Mouse (Mus musculus) layer of hippocampus, adult 9-10 months (tissue): ENCODE data around the gene Cir1.

Source experiments
- DNase-seq: peaks from one replicate; pipeline ENCODE4 v3.0.0; 2022; ENCODE audit warnings: low spot score

Cir1 gene

DNA sequence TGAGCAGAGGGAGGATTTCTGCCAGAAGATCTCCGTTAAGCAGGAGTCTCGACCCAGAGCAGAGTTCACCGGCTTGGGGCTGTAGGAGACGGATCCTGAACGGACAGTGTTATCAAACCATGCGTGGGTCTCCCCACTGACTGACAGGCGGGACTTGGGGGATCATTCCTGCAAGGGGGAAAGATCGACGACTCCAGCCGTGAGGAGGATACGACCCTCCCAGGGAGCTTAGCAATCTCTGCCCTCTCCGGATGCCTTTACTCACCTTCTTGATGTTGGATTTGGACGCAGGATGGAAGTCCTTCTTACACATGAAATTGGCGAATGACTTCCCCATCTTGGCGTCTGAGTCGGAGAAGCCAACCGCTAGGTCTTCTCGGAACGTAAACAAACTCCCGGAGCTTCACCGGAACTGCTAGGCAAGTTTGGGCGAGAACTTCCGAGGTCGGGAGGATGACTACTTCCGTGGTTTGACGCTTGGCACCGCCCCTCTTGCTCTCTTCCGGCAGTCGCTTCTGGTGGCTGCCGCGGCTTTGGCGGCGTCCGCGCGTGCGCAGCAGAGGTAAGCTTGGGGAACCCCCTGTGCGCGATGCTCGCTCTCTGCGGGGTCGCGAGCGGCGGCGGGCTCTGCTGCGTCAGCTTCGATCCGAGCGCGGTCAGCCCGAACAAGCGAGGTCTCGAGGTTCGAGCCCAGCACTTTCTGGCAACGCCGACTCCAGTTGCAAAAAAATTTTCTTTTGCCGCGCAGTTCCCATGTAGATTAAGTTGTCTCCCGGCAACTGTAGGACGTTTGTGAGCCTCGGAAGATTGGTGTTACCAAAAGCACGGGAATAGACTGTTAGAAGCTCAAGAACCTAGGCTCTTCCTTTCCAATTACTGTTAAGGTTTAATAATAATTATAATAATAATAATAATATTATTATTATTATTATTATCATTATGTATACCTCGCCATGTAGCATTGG lies at the start of gene Cir1, which contains the start of gene Scrn3:
TSS of gene Cir1 (minus strand) at position 550 of the 965 bp plus-strand sequence.
TSS of gene Scrn3 (plus strand) at position 450 of the 965 bp plus-strand sequence.
- peak; percentile 71 for DNase-seq

GRCm38 (mm10) chr2:73360536-73360935 lies 48.0 kb upstream of the Cir1 start:
- no peak for DNase-seq

GRCm38 (mm10) chr2:73359941-73360340 lies 47.4 kb upstream of the Cir1 start:
- no peak for DNase-seq

- DNase-seq, result no peak
These were observed 44.5 kb upstream of the Cir1 start for GRCm38 (mm10) chr2:73357004-73357403.

GRCm38 (mm10) chr2:73351927-73352374 lies 39.5 kb upstream of the Cir1 start:
- no peak for DNase-seq

GRCm38 (mm10) chr2:73351496-73351895 lies 39.0 kb upstream of the Cir1 start:
- no peak for DNase-seq

DNA sequence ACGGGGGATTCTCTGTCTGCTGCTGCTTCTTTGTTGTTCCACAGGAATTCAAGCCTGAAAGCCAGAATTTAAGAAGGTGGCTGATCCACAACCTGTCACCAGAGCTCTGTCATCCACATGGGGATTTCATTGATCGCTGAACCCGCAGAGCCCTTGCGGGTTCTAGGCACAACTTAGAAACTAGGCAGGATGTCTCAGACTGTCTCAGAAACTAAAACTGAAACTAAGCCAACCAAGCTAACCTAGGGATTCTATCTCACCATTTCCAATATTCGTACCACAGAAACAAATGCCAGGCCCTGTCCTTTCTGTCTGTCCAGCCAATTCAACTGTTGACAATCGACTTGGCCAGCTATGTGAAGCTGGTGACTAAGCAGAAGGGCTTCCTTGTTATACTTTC lies 35.7 kb upstream of the Cir1 start:
- no peak for DNase-seq

DNA sequence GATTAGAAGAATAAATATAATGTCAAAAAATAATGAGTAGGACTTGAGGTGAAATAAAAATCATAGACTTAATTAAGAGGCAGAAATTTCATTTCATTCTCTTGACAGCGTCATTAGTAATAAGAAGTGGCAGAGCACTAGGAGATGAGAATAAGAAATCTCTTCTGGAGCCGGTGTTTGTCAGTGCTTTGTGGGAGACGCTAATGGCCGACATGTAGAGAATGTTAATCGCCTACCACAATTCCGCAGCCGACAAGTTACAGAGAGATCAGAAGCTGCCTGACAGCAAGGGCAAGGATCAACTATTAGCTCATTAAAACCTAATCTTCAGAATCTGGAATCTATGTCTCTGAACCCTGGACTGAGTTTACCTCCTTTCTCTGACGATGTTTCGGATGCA lies 35.3 kb upstream of the Cir1 start:
- DNase-seq, result no peak

DNA sequence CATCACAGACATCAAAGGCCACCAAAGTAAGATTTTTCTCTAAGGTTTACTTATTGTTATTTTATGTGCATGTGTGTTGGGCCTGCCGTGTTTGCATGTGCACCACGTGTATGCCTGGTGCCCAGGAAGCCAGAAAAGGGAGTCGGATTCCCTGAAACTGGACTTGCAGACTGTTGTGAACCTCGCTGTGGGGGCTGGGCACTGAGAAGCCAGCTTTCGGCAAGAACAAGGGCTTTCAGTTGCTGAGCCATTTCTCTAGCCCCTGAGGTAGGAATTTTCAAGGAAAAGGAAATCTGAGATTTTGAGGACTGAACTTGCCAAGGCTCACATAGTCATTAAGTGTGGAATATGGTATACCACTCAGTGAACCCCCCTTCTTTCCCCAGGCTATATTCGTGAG lies 34.6 kb upstream of the Cir1 start:
- no peak for DNase-seq

DNA sequence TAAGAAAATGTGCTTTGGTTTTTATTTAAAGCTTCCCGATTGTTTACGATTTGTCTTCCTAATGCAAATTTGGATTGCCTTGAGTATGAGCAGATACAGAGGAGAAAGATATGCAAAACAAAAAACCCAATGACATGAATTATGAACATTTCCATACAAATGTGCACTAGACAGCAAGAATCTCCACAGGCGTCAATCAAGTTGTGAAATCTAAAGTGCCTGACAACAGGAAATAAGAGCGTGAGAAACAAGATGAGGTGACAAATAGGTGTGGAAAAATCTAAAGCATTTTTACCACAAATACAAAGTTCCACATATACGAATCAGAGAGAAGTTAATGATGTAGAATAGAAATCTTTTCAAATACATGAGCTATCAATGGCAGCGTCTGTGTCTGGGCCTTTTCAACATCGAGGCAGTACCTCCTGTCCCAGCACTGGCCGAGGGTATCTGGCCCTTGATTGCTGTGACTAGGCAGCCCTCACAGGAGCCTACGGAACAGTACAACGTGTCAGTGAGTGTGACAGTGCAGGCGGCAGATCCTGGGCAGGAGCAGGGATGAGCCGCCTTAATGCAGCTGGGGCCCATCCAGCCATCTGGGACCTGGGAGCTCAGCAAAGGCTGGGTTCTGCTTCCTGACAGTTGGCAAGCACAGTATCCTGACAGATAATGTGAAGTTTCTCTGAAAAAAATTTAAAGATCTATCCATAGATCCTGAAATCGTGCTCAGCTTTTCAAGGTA lies 34.0 kb upstream of the Cir1 start:
- no peak for DNase-seq

DNA sequence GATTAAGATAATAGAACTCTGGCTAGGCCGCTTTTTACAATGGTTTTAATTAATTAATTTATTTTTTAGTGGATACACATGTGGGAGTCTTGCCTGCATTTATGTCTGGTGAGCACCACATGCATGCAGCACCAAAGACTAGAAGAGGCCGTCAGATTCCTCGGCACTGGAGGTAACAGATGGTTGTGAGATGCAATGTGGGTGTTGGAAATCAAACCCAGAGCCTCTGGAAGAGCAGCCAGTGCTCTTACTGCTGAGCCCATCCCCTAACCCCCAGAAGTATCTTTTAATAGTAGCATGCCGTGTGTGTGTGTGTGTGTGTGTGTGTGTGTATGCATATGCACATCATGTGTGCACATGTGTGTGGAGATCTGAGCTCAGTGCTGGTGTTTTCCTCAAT lies 32.7 kb upstream of the Cir1 start:
- DNase-seq, result no peak

DNA sequence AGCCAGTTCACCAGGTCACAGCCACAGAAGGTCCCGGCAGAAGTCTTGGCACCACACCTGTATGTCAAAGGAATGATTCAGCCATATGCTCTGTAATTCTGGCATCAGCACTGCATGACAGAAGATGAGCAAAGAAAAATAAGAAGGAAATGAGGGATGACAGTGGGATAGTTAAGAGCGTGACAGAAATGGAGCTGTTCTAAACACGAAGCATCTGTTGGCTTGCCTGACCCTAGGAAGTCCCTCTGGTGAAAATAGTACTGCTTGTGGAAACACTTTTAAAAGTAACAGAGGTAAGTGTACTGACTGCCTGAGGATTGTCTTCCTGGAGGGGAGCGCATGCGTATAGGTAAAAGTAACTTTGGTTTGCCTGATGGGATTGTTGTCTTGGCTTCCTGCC lies 31.2 kb upstream of the Cir1 start:
- no peak for DNase-seq

- no peak for DNase-seq
These were observed 25.9 kb upstream of the Cir1 start for GRCm38 (mm10) chr2:73338415-73338814.

DNA sequence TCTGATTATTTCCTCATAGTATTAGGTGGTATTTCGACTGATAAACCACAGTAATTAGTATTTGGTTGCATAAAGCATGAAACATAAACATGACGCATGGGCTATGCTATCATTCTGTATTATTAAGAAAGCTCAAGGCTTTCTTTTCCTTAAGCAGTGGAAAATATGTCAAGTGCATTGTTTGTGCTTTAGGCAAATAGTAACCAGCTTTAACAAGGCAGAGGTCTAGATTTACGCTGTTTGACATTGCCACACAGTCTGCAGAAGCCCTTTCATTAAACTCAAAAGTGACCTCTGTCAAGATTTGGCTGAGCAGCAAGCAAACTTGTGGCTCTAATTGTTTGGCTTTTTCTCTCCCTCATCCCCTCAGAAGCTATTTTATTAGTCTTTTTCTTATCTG lies 23.4 kb upstream of the Cir1 start:
- no peak for DNase-seq

GRCm38 (mm10) chr2:73325871-73326270 lies 13.4 kb upstream of the Cir1 start:
- DNase-seq, result no peak

DNA sequence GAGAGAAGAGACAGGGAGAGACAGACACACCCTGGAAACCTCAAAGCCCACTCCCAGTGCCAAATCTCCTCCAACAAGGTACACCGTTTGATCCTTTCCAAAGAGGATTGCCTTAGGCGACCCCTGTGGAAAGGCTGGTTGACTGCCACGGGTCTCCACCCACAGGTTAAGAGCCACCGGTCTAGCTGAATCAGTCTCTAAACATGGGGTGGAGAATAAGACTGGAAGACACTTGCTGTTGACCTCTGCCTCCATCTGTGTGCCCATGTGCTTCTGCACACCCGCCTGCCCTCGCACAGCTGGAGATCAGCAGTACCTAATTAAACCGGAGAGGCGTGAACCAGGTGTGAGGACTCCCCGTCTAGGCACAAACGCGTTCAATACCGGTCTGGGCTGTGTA lies 10.5 kb upstream of the Cir1 start:
- no peak for DNase-seq

DNA sequence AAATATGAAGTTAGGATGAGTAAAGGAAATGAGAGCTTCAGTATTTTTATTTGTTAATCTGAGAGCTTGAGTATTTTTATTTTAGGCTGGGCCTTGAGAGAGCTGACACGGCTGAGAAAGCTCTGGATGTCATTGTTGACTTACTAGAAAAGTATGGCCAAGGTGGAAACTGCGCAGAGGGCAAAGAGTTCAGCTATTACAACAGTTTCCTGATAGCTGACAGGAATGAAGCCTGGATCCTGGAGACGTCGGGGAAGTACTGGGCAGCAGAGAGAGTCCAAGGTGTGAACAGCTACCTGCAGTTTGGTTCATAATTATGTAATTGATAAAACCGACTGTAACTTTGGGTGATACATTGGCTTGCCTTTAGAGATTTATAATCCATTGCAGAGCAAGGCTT lies 6.7 kb upstream of the Cir1 start:
- DNase-seq, result no peak

DNA sequence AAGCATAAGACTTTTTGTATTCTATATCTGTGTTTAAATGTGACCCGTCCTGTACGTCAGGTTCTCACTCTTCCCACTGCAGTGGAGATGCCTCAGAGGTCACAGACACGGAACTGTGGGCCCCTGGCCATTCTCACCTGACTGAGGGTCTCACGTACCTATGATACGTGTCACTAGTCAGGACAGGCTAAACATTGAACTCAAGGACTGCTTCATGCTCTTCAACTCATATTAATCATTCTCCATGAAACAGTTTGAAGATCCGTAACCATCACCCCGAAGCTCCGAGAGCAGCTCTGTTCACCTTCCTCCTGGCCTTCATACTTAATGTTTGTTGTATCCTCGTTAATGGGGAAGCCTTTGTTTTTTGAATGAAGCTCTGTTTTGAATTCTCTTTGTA lies 4.9 kb upstream of the Cir1 start:
- no peak for DNase-seq

- no peak for DNase-seq
These were observed 1.8 kb upstream of the Cir1 start for GRCm38 (mm10) chr2:73314311-73314710.

GRCm38 (mm10) chr2:73313117-73313501 lies 608 bp upstream of the Cir1 start:
- DNase-seq, result peak; percentile 29

- no peak for DNase-seq
These were observed 6.5 kb downstream of the Cir1 start for GRCm38 (mm10) chr2:73306006-73306405.

DNA sequence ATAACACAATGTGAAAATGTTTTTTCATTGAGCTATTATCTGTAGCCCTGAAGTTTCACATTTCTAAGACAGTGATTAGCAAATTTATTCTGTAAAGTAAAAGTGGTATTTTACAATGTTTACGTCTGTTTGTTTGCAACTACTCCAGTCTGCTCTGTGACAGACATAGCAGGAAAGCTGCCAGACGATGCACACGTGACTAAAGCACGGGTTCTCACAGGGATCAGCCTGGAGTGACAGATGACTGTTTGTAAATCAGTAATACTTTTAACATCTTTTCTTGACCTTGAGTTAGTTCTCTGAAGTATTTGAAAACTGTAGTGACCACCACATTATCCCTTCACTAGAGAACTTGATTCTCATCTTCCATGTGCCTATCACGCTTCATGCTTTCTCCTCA lies 8.0 kb downstream of the Cir1 start:
- DNase-seq, result no peak

- DNase-seq, result no peak
These were observed 9.8 kb downstream of the Cir1 start for GRCm38 (mm10) chr2:73302722-73303121.
